Mouse (Mus musculus) MEL (cell line): ENCODE measurements around the gene Rasal3. TPM values are rescaled to one million over a fixed set of nuclear protein-coding genes. Genes with fewer than 3 reads are reported as not detected.

ENCODE experiments used
- DNase-seq: peaks from one replicate; pipeline ENCODE4 v3.0.0; 2011; ENCODE audit warnings: low read depth, low spot score
- H3K27ac ChIP-seq: 2 replicates; pipeline ENCODE4 v1.5.1; 2012; ENCODE audit warnings: low read depth, mild to moderate bottlenecking, control low read depth, low read length, moderate library complexity; ENCODE audit not compliant: control insufficient read depth
- H3K27me3 ChIP-seq, 2 experiments: fragments of 150-350 bp in 1 of 2; sonication (generic) in 1 of 2; 2 replicates each; pipeline ENCODE4 v1.6.1; 2012; ENCODE audit warnings: low read length in 2 of 2, mild to moderate bottlenecking in 2 of 2, improper control_type of control experiment in 1 of 2, moderate library complexity in 1 of 2; ENCODE audit not compliant: insufficient read depth in 2 of 2, control insufficient read depth in 1 of 2
- H3K36me3 ChIP-seq, 2 experiments: 2 replicates each; pipeline ENCODE4 v1.6.1; 2012 to 2014; ENCODE audit warnings: low read length in 2 of 2, improper control_type of control experiment in 1 of 2, inconsistent platforms in 1 of 2, mild to moderate bottlenecking in 1 of 2; ENCODE audit not compliant: insufficient read depth in 2 of 2, control insufficient read depth in 1 of 2
- H3K4me1 ChIP-seq, 2 experiments: fragments of 150-350 bp in 1 of 2; sonication (generic) in 1 of 2; 2 replicates each; pipeline ENCODE4 v1.6.1; 2012; ENCODE audit warnings: low read length in 2 of 2, improper control_type of control experiment in 1 of 2, mild to moderate bottlenecking in 1 of 2; ENCODE audit not compliant: insufficient read depth in 2 of 2, control insufficient read depth in 1 of 2
- H3K4me3 ChIP-seq, 2 experiments: fragments of 150-350 bp in 1 of 2; sonication (generic) in 1 of 2; 2 replicates each; pipeline ENCODE4 v1.5.1; 2012; ENCODE audit warnings: low read depth in 2 of 2, low read length in 2 of 2, mild to moderate bottlenecking in 2 of 2, moderate library complexity in 2 of 2, control low read depth in 1 of 2, improper control_type of control experiment in 1 of 2; ENCODE audit not compliant: control insufficient read depth in 1 of 2, insufficient read depth in 1 of 2
- H3K79me2 ChIP-seq: 2 replicates; pipeline ENCODE4 v1.6.1; 2012; ENCODE audit warnings: mild to moderate bottlenecking, low read length, moderate library complexity; ENCODE audit not compliant: control insufficient read depth, poor library complexity, insufficient read depth
- H3K9ac ChIP-seq: 2 replicates; pipeline ENCODE4 v1.6.1; 2012; ENCODE audit warnings: low read depth, mild to moderate bottlenecking, control low read depth, low read length, moderate library complexity; ENCODE audit not compliant: control insufficient read depth, poor library complexity, severe bottlenecking
- H3K9me3 ChIP-seq: fragments of 150-350 bp; sonication (generic); replicated peaks from 2 replicates; pipeline ENCODE4 v1.6.1; 2012; ENCODE audit warnings: mild to moderate bottlenecking, low read length, improper control_type of control experiment, moderate library complexity; ENCODE audit not compliant: insufficient read depth
- BHLHE40 ChIP-seq: IDR thresholded peaks from 2 replicates; pipeline ENCODE4 v1.6.1; 2012; ENCODE audit warnings: low read depth, mild to moderate bottlenecking, inconsistent platforms, low read length, improper control_type of control experiment, borderline replicate concordance
- CHD1 ChIP-seq: IDR thresholded peaks from 2 replicates; pipeline ENCODE4 v1.6.1; 2012; ENCODE audit warnings: low read depth, mild to moderate bottlenecking, inconsistent platforms, low read length, improper control_type of control experiment
- CHD2 ChIP-seq: IDR thresholded peaks from 2 replicates; pipeline ENCODE4 v1.6.1; 2011; ENCODE audit warnings: low read length, improper control_type of control experiment
- E2F4 ChIP-seq: IDR thresholded peaks from 2 replicates; pipeline ENCODE4 v1.6.1; 2011; ENCODE audit warnings: low read depth, low read length, improper control_type of control experiment, borderline replicate concordance
- ELF1 ChIP-seq: IDR thresholded peaks from 2 replicates; pipeline ENCODE4 v1.6.1; 2014; ENCODE audit warnings: low read depth, mild to moderate bottlenecking, inconsistent platforms, low read length, improper control_type of control experiment, moderate library complexity
- EP300 ChIP-seq, 2 experiments: IDR thresholded peaks; 2 replicates each; pipeline ENCODE4 v1.6.1; 2011; ENCODE audit warnings: improper control_type of control experiment in 2 of 2, low read length in 2 of 2, low read depth in 1 of 2, mild to moderate bottlenecking in 1 of 2
- GABPA ChIP-seq: IDR thresholded peaks from 2 replicates; pipeline ENCODE4 v1.6.1; 2012; ENCODE audit warnings: low read depth, mild to moderate bottlenecking, inconsistent platforms, low read length, improper control_type of control experiment, moderate library complexity
- GATA1 ChIP-seq: IDR thresholded peaks from 2 replicates; pipeline ENCODE4 v1.6.1; 2011; ENCODE audit warnings: low read depth, low read length, improper control_type of control experiment
- HCFC1 ChIP-seq: IDR thresholded peaks from 2 replicates; pipeline ENCODE4 v1.6.1; 2012; ENCODE audit warnings: low read depth, mild to moderate bottlenecking, inconsistent platforms, low read length, improper control_type of control experiment, moderate library complexity
- JUND ChIP-seq: IDR thresholded peaks from 2 replicates; pipeline ENCODE4 v1.6.1; 2011; ENCODE audit warnings: low read depth, mild to moderate bottlenecking, improper control_type of control experiment, low read length
- KAT2A ChIP-seq: conservative IDR thresholded peaks from 2 replicates; pipeline ENCODE4 v1.6.1; 2012; ENCODE audit warnings: low read depth, low read length, improper control_type of control experiment, inconsistent platforms
- MYB ChIP-seq: IDR thresholded peaks from 2 replicates; pipeline ENCODE4 v1.6.1; 2011; ENCODE audit warnings: mild to moderate bottlenecking, low read depth, low read length, improper control_type of control experiment
- MYC ChIP-seq: IDR thresholded peaks from 2 replicates; pipeline ENCODE4 v1.6.1; 2011; ENCODE audit warnings: low read depth, mild to moderate bottlenecking, low read length, improper control_type of control experiment, moderate library complexity
- NRF1 ChIP-seq: IDR thresholded peaks from 2 replicates; pipeline ENCODE4 v1.6.1; 2014; ENCODE audit warnings: low read depth, mild to moderate bottlenecking, inconsistent platforms, low read length, improper control_type of control experiment, moderate library complexity; ENCODE audit not compliant: poor library complexity, insufficient read depth, severe bottlenecking
- POLR2AphosphoS2 ChIP-seq: IDR thresholded peaks from 2 replicates; pipeline ENCODE4 v1.6.1; 2011; ENCODE audit warnings: low read length, improper control_type of control experiment
- RCOR1 ChIP-seq: IDR thresholded peaks from 2 replicates; pipeline ENCODE4 v1.6.1; 2012; ENCODE audit warnings: low read depth, mild to moderate bottlenecking, inconsistent platforms, low read length, improper control_type of control experiment
- SIN3A ChIP-seq: IDR thresholded peaks from 2 replicates; pipeline ENCODE4 v1.6.1; 2012; ENCODE audit warnings: low read length, improper control_type of control experiment, inconsistent platforms
- TAL1 ChIP-seq: IDR thresholded peaks from 2 replicates; pipeline ENCODE4 v1.6.1; 2012; ENCODE audit warnings: mild to moderate bottlenecking, inconsistent platforms, low read length, moderate library complexity, mixed read lengths
- TBP ChIP-seq: IDR thresholded peaks from 2 replicates; pipeline ENCODE4 v1.8.0; 2011; ENCODE audit warnings: low read depth, low read length, improper control_type of control experiment
- UBTF ChIP-seq: IDR thresholded peaks from 2 replicates; pipeline ENCODE4 v1.6.1; 2012; ENCODE audit warnings: low read depth, mild to moderate bottlenecking, inconsistent platforms, low read length, improper control_type of control experiment, moderate library complexity, borderline replicate concordance; ENCODE audit not compliant: insufficient read depth
- USF1 ChIP-seq: IDR thresholded peaks from 2 replicates; pipeline ENCODE4 v1.6.1; 2014; ENCODE audit warnings: low read depth, mild to moderate bottlenecking, inconsistent platforms, low read length, improper control_type of control experiment, moderate library complexity
- ZKSCAN1 ChIP-seq: IDR thresholded peaks from 2 replicates; pipeline ENCODE4 v1.6.1; 2012; ENCODE audit warnings: low read depth, mild to moderate bottlenecking, inconsistent platforms, low read length, improper control_type of control experiment, moderate library complexity
- ZNF384 ChIP-seq: IDR thresholded peaks from 2 replicates; pipeline ENCODE4 v1.6.1; 2012; ENCODE audit warnings: low read depth, mild to moderate bottlenecking, inconsistent platforms, low read length, improper control_type of control experiment
- polyA plus RNA-seq, 2 experiments: library from polyadenylated mRNA; stranded (reverse) in 1 of 2; unstranded in 1 of 2; fragments of >175 nt in 1 of 2; fragments of >200 nt in 1 of 2; gene quantifications; 2 replicates each; pipeline versions ENCODE4 v1.2.1 to v1.2.4; 2012; ENCODE audit warnings: low replicate concordance in 2 of 2, low read depth in 1 of 2; ENCODE audit not compliant: insufficient read length in 2 of 2, insufficient read depth in 1 of 2, missing spikeins in 1 of 2
- total RNA-seq: library from RNA; depleted of rRNA; stranded (reverse); fragments of 300-350 nt; gene quantifications from 2 replicates; pipeline ENCODE4 v1.2.3, GENCODE M21; 2012

Gene Rasal3
- total and polyA plus RNA-seq, 3 experiments = 0.04 TPM; not detected in 1

DNA sequence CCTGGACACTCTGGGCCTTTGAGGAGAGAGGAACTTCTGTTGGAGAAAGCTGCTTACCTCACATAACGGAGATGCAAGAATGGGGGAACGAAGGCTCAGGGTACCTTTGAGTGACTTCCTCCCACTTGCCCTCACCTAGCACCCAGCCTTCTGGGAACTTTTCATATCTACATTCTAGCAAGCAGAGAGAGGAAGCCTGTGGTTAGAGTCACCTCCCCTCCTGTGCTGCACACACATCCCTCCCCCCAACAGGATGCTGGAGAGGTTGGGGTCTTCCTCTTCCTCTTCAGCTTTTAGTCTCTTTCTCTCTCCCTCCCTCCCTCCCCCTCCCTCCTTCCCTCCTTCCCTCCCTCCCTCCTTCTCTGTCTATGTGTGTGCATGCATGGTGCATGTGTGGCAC lies 20.7 kb upstream of the Rasal3 start, which contains the start of gene Pglyrp2:
Gene Pglyrp2, minus strand, starts transcription at position 134 of the 400 bp plus-strand sequence.
- Histone ChIP-seq H3K4me3 (no peak within 1 kb of the TSS; a peak in 1 of 4 replicates), H3K27ac (peak within 1 kb of the TSS; percentile 14; the same call in 1 of the 2 replicates), H3K9me3 (no peaks in the 10 kb centered on the region), H3K36me3 (peaks cover 0 to 6% of the 10 kb centered on the region in 2 experiments; a peak in 2 of 4 replicates), H3K9ac (0 out of 2 replicates have a peak within 1 kb of the TSS, but pooled peaks have one; percentile 2), H3K79me2 (no peaks in the 10 kb centered on the region), H3K27me3 (peaks cover 0 to 3% of the 10 kb centered on the region in 2 experiments; a peak in 3 of 4 replicates), H3K4me1 (peaks cover 2 to 9% of the 10 kb centered on the region in 2 experiments; a peak in 3 of 4 replicates)
- no peak for TF ChIP-seq E2F4
- no peak for TF ChIP-seq POLR2AphosphoS2
- TF ChIP-seq ZNF384 = no peak
- TF ChIP-seq GATA1 = no peak
- 0 out of 2 replicates have a peak, but pooled peaks have one; percentile 29 for TF ChIP-seq TBP
- 0 out of 2 replicates have a peak, but pooled peaks have one; percentile 36 for TF ChIP-seq HCFC1
- TF ChIP-seq EP300 (IDR thresholded peaks at IDR 0.05; ENCODE audit: low read depth in 1 of 2, low read length in 2 of 2) = peak in 1 of 2 experiments; percentile 27; a peak in 1 of 4 replicates
- no peak for TF ChIP-seq MYC
- no peak for TF ChIP-seq KAT2A
- no peak for TF ChIP-seq SIN3A
- no peak for TF ChIP-seq ELF1
- TF ChIP-seq TAL1 = peak; percentile 13; the same call in 1 of the 2 replicates
- no peak for TF ChIP-seq MYB
- TF ChIP-seq GABPA = no peak
- no peak for TF ChIP-seq USF1
- peak; percentile 78 for DNase-seq

DNA sequence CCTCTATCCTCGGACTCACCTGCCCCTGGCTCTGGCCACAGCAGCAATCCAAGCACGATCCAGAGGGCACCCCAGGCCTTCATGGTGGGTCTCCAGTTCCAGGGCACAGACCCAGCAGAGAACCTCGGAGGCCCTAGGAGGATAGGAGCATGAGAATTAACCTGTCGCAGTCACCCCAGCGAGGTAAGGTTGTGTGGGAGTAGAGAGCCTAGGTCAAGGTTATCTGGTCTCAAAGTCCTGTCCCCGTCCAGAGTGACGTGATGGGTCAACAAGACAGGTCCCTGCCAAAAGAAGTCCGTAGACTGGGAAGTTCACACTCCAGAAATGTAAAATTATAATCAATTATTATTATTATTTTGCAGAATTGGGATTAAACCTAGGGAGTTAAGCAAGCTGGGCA lies 17.4 kb upstream of the Rasal3 start:
- Histone ChIP-seq H3K4me1 (peaks cover 2 to 9% of the 10 kb centered on the region in 2 experiments; a peak in 3 of 4 replicates), H3K79me2 (no peaks in the 10 kb centered on the region), H3K9ac (no peak overlapping the region), H3K9me3 (no peaks in the 10 kb centered on the region), H3K27me3 (no peaks in the 10 kb centered on the region), H3K4me3 (no peak overlapping the region), H3K27ac (no peak overlapping the region), H3K36me3 (peaks cover 0 to 6% of the 10 kb centered on the region in 2 experiments; a peak in 2 of 4 replicates)
- DNase-seq = no peak
- TF ChIP-seq ZNF384 = no peak
- no peak for TF ChIP-seq BHLHE40
- TF ChIP-seq CHD2 = no peak
- no peak for TF ChIP-seq NRF1
- no peak for TF ChIP-seq UBTF
- no peak for TF ChIP-seq MYC
- TF ChIP-seq MYB = no peak
- TF ChIP-seq POLR2AphosphoS2 = no peak
- TF ChIP-seq CHD1 = no peak
- TF ChIP-seq USF1 = no peak
- no peak for TF ChIP-seq ZKSCAN1
- TF ChIP-seq HCFC1 = no peak
- no peak for TF ChIP-seq JUND
- no peak for TF ChIP-seq RCOR1
